Mouse (Mus musculus): ENCODE measurements around the gene Mbd4.
"Not testable (repeated sequence)": the region's sequence is repeated elsewhere in the genome, so short reads cannot be mapped to it uniquely, and the experiment has no call there.

Gene Mbd4

GRCm38 (mm10) chr6:115853091-115853813, at the start of gene Mbd4, which contains the start of gene Ift122:
Gene Mbd4 (minus strand): TSS chr6:115853371.
Gene Ift122 (plus strand): TSS chr6:115853470.
- DNase-seq (ENCODE audit: low read depth, low spot score) = peak; percentile 100

GRCm38 (mm10) chr6:115902545-115902944, 49.4 kb upstream of the Mbd4 start:
- no peak for DNase-seq (ENCODE audit: low read depth, low spot score)

- no peak for DNase-seq (ENCODE audit: low read depth, low spot score)
These were observed 48.3 kb upstream of the Mbd4 start for GRCm38 (mm10) chr6:115901489-115901931.

- peak; percentile 30 for DNase-seq (ENCODE audit: low read depth, low spot score)
These were observed 47.9 kb upstream of the Mbd4 start for GRCm38 (mm10) chr6:115901062-115901461.

- no peak for DNase-seq (ENCODE audit: low read depth, low spot score)
These were observed 44.9 kb upstream of the Mbd4 start for GRCm38 (mm10) chr6:115897926-115898520.

GRCm38 (mm10) chr6:115897117-115897516, 43.9 kb upstream of the Mbd4 start:
- DNase-seq (ENCODE audit: low read depth, low spot score) = no peak

- no peak for DNase-seq (ENCODE audit: low read depth, low spot score)
These were observed 43.2 kb upstream of the Mbd4 start for GRCm38 (mm10) chr6:115896346-115896745.

- no peak for DNase-seq (ENCODE audit: low read depth, low spot score)
These were observed 39.2 kb upstream of the Mbd4 start for GRCm38 (mm10) chr6:115892363-115892762.

- no peak for DNase-seq (ENCODE audit: low read depth, low spot score)
These were observed 38.4 kb upstream of the Mbd4 start for GRCm38 (mm10) chr6:115891497-115892061.

- DNase-seq (ENCODE audit: low read depth, low spot score) = no peak
These were observed 37.9 kb upstream of the Mbd4 start for GRCm38 (mm10) chr6:115891061-115891460.

- DNase-seq (ENCODE audit: low read depth, low spot score) = no peak
These were observed 37.4 kb upstream of the Mbd4 start for GRCm38 (mm10) chr6:115890601-115891000.

GRCm38 (mm10) chr6:115888296-115888695, 35.1 kb upstream of the Mbd4 start:
- DNase-seq (ENCODE audit: low read depth, low spot score) = peak; percentile 81

- peak; percentile 86 for DNase-seq (ENCODE audit: low read depth, low spot score)
These were observed 33.7 kb upstream of the Mbd4 start for GRCm38 (mm10) chr6:115886894-115887293.

- DNase-seq (ENCODE audit: low read depth, low spot score) = no peak
These were observed 30.8 kb upstream of the Mbd4 start for GRCm38 (mm10) chr6:115884018-115884417.

- DNase-seq (ENCODE audit: low read depth, low spot score) = no peak
These were observed 27.6 kb upstream of the Mbd4 start for GRCm38 (mm10) chr6:115880751-115881150.

- no peak for DNase-seq (ENCODE audit: low read depth, low spot score)
These were observed 26.6 kb upstream of the Mbd4 start for GRCm38 (mm10) chr6:115879736-115880135.

GRCm38 (mm10) chr6:115878694-115879093, 25.5 kb upstream of the Mbd4 start:
- no peak for DNase-seq (ENCODE audit: low read depth, low spot score)

GRCm38 (mm10) chr6:115877239-115877638, 24.1 kb upstream of the Mbd4 start:
- DNase-seq (ENCODE audit: low read depth, low spot score) = no peak

- DNase-seq (ENCODE audit: low read depth, low spot score) = not testable (repeated sequence)
These were observed 18.1 kb upstream of the Mbd4 start for GRCm38 (mm10) chr6:115871318-115871717.

- DNase-seq (ENCODE audit: low read depth, low spot score) = not testable (repeated sequence)
These were observed 14.0 kb upstream of the Mbd4 start for GRCm38 (mm10) chr6:115867157-115867556.

GRCm38 (mm10) chr6:115865246-115865645, 12.1 kb upstream of the Mbd4 start:
- no peak for DNase-seq (ENCODE audit: low read depth, low spot score)

GRCm38 (mm10) chr6:115863340-115863841, 10.2 kb upstream of the Mbd4 start:
- no peak for DNase-seq (ENCODE audit: low read depth, low spot score)
